Mouse (Mus musculus): ENCODE measurements around the gene Clybl. TPM values are rescaled to one million over a fixed set of nuclear protein-coding genes. Genes with fewer than 3 reads are reported as not detected.

Clybl gene
- total and polyA plus RNA-seq, 2 experiments: 15.3 to 23.4 TPM

DNA sequence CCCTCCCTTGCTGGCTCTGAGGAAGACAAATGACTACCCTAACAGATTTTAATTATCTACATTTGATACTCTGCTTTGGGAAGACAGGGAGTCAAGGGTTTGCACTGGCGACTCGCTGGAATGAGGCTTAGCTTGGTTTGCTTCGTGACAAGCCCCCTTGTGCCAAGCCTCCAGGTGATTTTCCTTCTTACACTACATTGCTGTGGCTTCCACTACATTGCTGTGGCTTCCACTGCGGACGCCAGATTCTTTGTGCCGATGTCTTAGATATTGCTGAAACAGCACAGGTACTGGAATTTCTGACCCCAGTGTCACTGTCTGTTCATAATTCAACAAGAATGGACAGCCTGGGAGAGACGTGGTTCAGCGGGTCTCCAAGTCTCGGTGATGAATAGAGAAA, 180.3 kb downstream of the Clybl start:
- Histone ChIP-seq H3K27ac (replicated peaks; ENCODE audit: insufficient read depth, low read depth, low read length) (no peak overlapping the region), H3K4me3 (ENCODE audit: insufficient read depth, low read depth, low read length) (no peak overlapping the region), H3K79me2 (ENCODE audit: control insufficient read depth, insufficient read depth, low read length) (0 out of 2 replicates have a peak, but pooled peaks cover 2% of the 10 kb centered on the region), H3K9ac (ENCODE audit: low read depth, low read length) (no peak overlapping the region), H3K36me3 (ENCODE audit: control insufficient read depth, insufficient read depth, low read length) (no peaks in the 10 kb centered on the region), H3K27me3 (ENCODE audit: control insufficient read depth, insufficient read depth, low read length) (no peaks in the 10 kb centered on the region), H3K4me1 (ENCODE audit: control insufficient read depth, insufficient read depth, low read length) (no peaks in the 10 kb centered on the region)
- TF ChIP-seq CTCF (IDR thresholded peaks at IDR 0.05; ENCODE audit: low read depth, low read length) (no peak), POLR2A (IDR thresholded peaks at IDR 0.05; ENCODE audit: extremely low read depth, insufficient read depth, low read length) (no peak)
- 95% methylated on average over 9 of the region's 9 CpGs for WGBS
- no peak for DNase-seq (ENCODE audit: extremely low read depth, low read depth, low spot score)

DNA sequence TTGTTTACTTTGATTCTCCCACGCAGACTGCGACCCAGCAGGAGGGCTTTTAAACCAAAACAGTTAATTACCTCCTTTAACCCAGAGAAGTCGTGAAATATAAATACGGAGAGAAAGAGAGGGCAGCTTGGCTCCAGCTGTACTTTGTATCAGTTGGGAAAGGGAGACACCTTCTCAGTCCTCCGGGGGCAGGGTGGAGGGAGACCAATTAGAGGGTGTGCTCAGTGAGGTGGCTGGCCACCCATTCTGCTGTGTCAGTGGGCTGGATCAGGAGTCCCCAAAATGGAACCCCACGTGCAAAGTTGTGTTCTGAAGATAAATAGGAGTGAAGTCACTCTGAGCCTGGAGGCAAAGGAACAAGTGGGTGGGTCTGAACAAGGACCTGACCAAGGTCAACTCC, 181.7 kb downstream of the Clybl start:
- Histone ChIP-seq H3K9ac (ENCODE audit: low read depth, low read length) (no peak overlapping the region), H3K4me3 (ENCODE audit: insufficient read depth, low read depth, low read length) (no peak overlapping the region), H3K4me1 (ENCODE audit: control insufficient read depth, insufficient read depth, low read length) (no peaks in the 10 kb centered on the region), H3K27me3 (ENCODE audit: control insufficient read depth, insufficient read depth, low read length) (no peaks in the 10 kb centered on the region), H3K36me3 (ENCODE audit: control insufficient read depth, insufficient read depth, low read length) (no peaks in the 10 kb centered on the region), H3K27ac (replicated peaks; ENCODE audit: insufficient read depth, low read depth, low read length) (no peak overlapping the region), H3K79me2 (ENCODE audit: control insufficient read depth, insufficient read depth, low read length) (no peaks in the 10 kb centered on the region)
- WGBS: 57% methylated on average over 6 of the region's 6 CpGs
- DNase-seq (ENCODE audit: extremely low read depth, low read depth, low spot score): no peak
- TF ChIP-seq CTCF (IDR thresholded peaks at IDR 0.05; ENCODE audit: low read depth, low read length) (no peak), POLR2A (IDR thresholded peaks at IDR 0.05; ENCODE audit: extremely low read depth, insufficient read depth, low read length) (no peak)

DNA sequence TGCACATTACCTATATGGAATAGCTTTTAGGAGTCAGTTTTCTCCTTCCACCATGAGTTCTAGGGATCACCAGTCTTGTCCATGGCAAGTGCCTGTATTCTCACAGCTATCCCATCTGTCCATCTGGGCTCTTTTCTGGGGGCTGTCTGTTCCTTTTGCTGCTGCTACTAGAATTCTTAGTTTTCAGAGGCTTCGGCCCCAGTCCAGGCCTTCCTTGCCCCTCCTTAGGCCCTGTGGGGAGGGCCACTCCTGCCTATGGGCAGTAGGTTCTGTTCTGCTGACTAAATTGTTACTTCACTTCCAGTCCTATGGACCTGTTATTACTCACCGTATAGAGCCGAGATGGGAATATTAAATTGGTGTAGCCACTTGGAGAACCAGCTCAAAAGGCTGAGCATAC, 182.5 kb downstream of the Clybl start:
- 92% methylated on average over 3 of the region's 3 CpGs for WGBS

DNA sequence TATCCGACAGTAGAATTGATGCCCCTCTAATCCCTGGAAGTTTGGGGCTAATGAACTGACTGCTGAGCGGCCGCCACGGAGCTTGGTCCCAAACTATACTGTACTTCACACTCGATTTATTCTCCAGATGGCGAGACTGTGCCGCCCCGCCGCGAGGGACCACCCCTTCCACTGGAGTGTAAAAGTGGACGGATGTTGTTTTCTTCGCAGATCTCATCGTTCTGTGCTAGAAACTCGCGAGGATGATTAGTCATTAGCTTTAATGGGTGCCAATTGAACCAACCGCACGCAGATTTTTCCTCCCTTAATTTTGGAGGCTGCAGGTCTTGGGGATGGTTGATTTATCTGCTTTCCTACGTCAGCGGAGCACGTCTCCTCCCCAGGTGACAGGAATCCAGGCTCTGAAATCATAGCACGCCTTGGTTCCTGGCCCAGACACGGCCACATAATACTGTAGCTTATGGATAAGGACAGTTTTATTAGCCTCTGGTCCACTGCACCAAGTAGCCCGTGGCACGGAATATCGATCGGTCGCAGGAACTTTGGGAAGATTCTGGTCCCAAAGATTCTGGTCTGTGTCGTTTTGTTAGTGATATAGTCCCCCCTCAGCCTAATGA, 185.9 kb downstream of the Clybl start:
- H3K27me3 ChIP-seq (ENCODE audit: control insufficient read depth, insufficient read depth, low read length): no peaks in the 10 kb centered on the region

More for the DNA sequence above, 182.5 kb downstream of the Clybl start:
- no peaks in the 10 kb centered on the region for H3K79me2 ChIP-seq (ENCODE audit: control insufficient read depth, insufficient read depth, low read length)
- H3K27me3 ChIP-seq (ENCODE audit: control insufficient read depth, insufficient read depth, low read length): no peaks in the 10 kb centered on the region
- H3K36me3 ChIP-seq (ENCODE audit: control insufficient read depth, insufficient read depth, low read length): no peaks in the 10 kb centered on the region
- TF ChIP-seq POLR2A (IDR thresholded peaks at IDR 0.05; ENCODE audit: extremely low read depth, insufficient read depth, low read length) (no peak), CTCF (IDR thresholded peaks at IDR 0.05; ENCODE audit: low read depth, low read length) (no peak)
- DNase-seq (ENCODE audit: extremely low read depth, low read depth, low spot score): no peak
- no peak overlapping the region for H3K9ac ChIP-seq (ENCODE audit: low read depth, low read length)
- no peaks in the 10 kb centered on the region for H3K4me1 ChIP-seq (ENCODE audit: control insufficient read depth, insufficient read depth, low read length)
- H3K4me3 ChIP-seq (ENCODE audit: insufficient read depth, low read depth, low read length): no peak overlapping the region
- no peak overlapping the region for H3K27ac ChIP-seq (replicated peaks; ENCODE audit: insufficient read depth, low read depth, low read length)

DNA sequence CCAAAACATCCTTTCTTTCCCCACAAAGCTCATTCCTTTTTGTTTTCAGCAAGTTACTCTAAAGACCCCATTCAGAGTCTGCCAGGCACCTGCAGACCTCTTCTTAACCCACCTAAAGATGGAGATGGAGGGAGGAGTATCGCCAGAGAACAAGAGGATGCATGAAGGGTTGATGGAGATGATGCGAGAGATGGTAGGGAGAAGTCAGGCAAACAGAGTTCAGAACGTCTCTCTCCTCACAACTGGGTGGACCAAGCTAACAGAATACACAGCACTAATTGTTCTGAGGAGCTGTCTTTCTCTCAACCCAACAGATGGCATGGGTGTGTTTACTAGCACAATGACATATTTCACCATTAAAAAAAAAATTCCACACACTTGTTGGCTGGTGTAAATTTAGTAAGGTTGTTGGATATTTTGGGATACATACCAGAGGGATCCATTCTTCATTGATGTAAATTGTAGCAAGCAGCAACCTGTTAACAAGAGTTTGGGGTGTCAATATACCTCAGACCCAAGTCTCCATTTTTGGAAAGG, 186.4 kb downstream of the Clybl start:
- no peak for DNase-seq (ENCODE audit: extremely low read depth, low read depth, low spot score)
- H3K4me3 ChIP-seq (ENCODE audit: insufficient read depth, low read depth, low read length): no peak overlapping the region
- no peak overlapping the region for H3K9ac ChIP-seq (ENCODE audit: low read depth, low read length)
- H3K36me3 ChIP-seq (ENCODE audit: control insufficient read depth, insufficient read depth, low read length): no peaks in the 10 kb centered on the region
- H3K27me3 ChIP-seq (ENCODE audit: control insufficient read depth, insufficient read depth, low read length): no peaks in the 10 kb centered on the region
- H3K27ac ChIP-seq (replicated peaks; ENCODE audit: insufficient read depth, low read depth, low read length): no peak overlapping the region
- 92% methylated on average over 3 of the region's 3 CpGs for WGBS
- TF ChIP-seq POLR2A (IDR thresholded peaks at IDR 0.05; ENCODE audit: extremely low read depth, insufficient read depth, low read length) (no peak), CTCF (IDR thresholded peaks at IDR 0.05; ENCODE audit: low read depth, low read length) (no peak)
- H3K79me2 ChIP-seq (ENCODE audit: control insufficient read depth, insufficient read depth, low read length): no peaks in the 10 kb centered on the region
- H3K4me1 ChIP-seq (ENCODE audit: control insufficient read depth, insufficient read depth, low read length): no peaks in the 10 kb centered on the region

More for the DNA sequence above, 185.9 kb downstream of the Clybl start:
- Histone ChIP-seq H3K4me1 (ENCODE audit: control insufficient read depth, insufficient read depth, low read length) (no peaks in the 10 kb centered on the region), H3K79me2 (ENCODE audit: control insufficient read depth, insufficient read depth, low read length) (no peaks in the 10 kb centered on the region), H3K36me3 (ENCODE audit: control insufficient read depth, insufficient read depth, low read length) (no peaks in the 10 kb centered on the region), H3K9ac (ENCODE audit: low read depth, low read length) (no peak overlapping the region), H3K27ac (replicated peaks; ENCODE audit: insufficient read depth, low read depth, low read length) (no peak overlapping the region), H3K4me3 (ENCODE audit: insufficient read depth, low read depth, low read length) (no peak overlapping the region)
- TF ChIP-seq POLR2A (IDR thresholded peaks at IDR 0.05; ENCODE audit: extremely low read depth, insufficient read depth, low read length) (no peak), CTCF (IDR thresholded peaks at IDR 0.05; ENCODE audit: low read depth, low read length) (no peak)
- WGBS: 94% methylated on average over 28 of the region's 28 CpGs
- DNase-seq (ENCODE audit: extremely low read depth, low read depth, low spot score): no peak

DNA sequence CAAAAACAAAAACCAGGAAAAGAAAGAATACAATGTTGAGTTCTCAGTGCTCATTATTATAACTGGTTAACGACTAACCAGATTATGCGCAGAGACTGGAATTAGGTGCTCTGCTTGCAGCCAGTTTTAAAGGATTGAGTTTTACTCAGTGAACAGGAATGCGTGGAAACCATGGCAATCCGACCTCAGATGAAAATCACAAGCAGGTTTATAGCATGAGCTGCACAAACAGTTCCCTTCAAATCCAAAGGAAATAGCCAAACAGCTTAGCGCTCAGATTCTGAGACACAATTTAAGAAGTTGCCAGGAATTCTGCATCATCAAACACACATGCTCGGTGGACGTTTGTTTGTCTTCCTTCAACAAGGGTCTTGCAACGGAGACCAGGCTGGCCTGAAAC, 187.0 kb downstream of the Clybl start:
- Histone ChIP-seq H3K79me2 (ENCODE audit: control insufficient read depth, insufficient read depth, low read length) (no peaks in the 10 kb centered on the region), H3K36me3 (ENCODE audit: control insufficient read depth, insufficient read depth, low read length) (no peaks in the 10 kb centered on the region), H3K4me1 (ENCODE audit: control insufficient read depth, insufficient read depth, low read length) (no peaks in the 10 kb centered on the region), H3K4me3 (ENCODE audit: insufficient read depth, low read depth, low read length) (no peak overlapping the region), H3K9ac (ENCODE audit: low read depth, low read length) (no peak overlapping the region), H3K27me3 (ENCODE audit: control insufficient read depth, insufficient read depth, low read length) (no peaks in the 10 kb centered on the region), H3K27ac (replicated peaks; ENCODE audit: insufficient read depth, low read depth, low read length) (no peak overlapping the region)
- DNase-seq (ENCODE audit: extremely low read depth, low read depth, low spot score): no peak
- TF ChIP-seq POLR2A (IDR thresholded peaks at IDR 0.05; ENCODE audit: extremely low read depth, insufficient read depth, low read length): no peak
- TF ChIP-seq CTCF (IDR thresholded peaks at IDR 0.05; ENCODE audit: low read depth, low read length): no peak
- WGBS: 94% methylated on average over 8 of the region's 8 CpGs
